Mouse (Mus musculus): ENCODE data around the gene Gm8909. TPM values are rescaled to one million over a fixed set of nuclear protein-coding genes. Genes with fewer than 3 reads are reported as not detected.
"Not testable (repeated sequence)": the region's sequence is repeated elsewhere in the genome, so short reads cannot be mapped to it uniquely, and the experiment has no call there.

Gm8909 gene
- polyA plus RNA-seq, 1 experiment, result 149 TPM

DNA sequence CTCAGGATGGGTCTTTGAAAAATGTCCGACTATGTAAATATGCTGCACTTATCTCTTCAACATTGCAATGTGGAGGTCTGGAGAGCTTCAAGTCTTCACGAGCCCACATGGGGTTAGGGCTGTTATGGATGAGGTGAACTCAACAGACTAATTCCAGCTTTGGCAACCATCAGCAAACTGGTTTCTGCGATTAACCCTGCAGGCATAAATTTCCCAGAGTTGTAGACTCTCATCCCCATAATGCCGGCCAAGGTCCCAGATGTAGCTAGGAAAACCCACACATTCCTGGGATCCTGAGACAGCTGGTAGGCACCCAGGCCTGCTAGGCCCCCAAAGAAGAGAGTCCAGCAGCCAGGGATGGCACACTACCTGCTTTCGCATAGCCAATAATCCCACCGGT, 26.1 kb upstream of the Gm8909 start:
- Histone ChIP-seq H3K27ac (ENCODE audit: insufficient read depth, low read depth, low read length) (no peak overlapping the region), H3K36me3 (ENCODE audit: control insufficient read depth, insufficient read depth, low read length) (no peaks in the 10 kb centered on the region), H3K4me3 (ENCODE audit: low read depth, low read length) (no peak overlapping the region), H3K4me1 (ENCODE audit: control insufficient read depth, insufficient read depth, insufficient read length, low read length) (peaks cover 2% of the 10 kb centered on the region; the same call in 1 of the 2 replicates), H3K27me3 (ENCODE audit: control insufficient read depth, insufficient read depth, low read length) (no peaks in the 10 kb centered on the region)
- 70% methylated on average over 6 of the region's 6 CpGs for WGBS
- TF ChIP-seq POLR2A (IDR thresholded peaks at IDR 0.05; ENCODE audit: low read depth, low read length), result no peak
- no peak for TF ChIP-seq CTCF (IDR thresholded peaks at IDR 0.05; ENCODE audit: extremely low read depth, insufficient read length, insufficient replicate concordance, low read depth, low read length)

DNA sequence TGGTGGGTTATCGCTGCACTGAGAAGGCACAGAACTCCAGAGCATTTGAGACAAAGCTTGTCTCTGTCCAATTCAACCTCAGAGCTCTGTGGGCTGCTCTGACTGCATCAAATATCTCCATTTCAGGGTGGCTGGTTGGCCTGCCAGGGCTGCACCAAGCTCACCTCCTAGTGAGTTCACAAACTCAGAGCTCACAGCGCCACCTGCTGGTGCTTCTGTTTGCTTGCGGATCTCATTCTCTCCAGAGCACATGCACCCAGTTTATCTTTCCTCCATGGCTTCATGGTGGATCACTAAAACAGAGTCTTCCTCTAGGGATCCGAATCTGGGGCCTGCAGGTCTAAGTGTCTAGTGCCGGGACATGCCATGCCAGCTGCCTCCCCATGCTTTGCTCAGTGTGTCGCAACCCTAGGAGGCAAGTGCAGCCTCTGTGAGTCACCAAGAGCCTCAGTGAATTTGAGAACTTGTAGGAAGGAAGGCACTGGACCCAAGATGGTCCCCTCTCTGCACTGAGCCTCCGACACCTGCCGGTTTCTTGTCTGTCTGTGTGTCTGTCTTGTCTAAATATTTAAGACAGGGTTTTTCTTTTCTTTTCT, 25.3 kb upstream of the Gm8909 start:
- Histone ChIP-seq H3K4me1 (ENCODE audit: control insufficient read depth, insufficient read depth, insufficient read length, low read length) (peaks cover 2% of the 10 kb centered on the region; the same call in 1 of the 2 replicates), H3K36me3 (ENCODE audit: control insufficient read depth, insufficient read depth, low read length) (no peaks in the 10 kb centered on the region), H3K27ac (ENCODE audit: insufficient read depth, low read depth, low read length) (no peak overlapping the region), H3K27me3 (ENCODE audit: control insufficient read depth, insufficient read depth, low read length) (no peaks in the 10 kb centered on the region), H3K4me3 (ENCODE audit: low read depth, low read length) (no peak overlapping the region)
- no peak for TF ChIP-seq POLR2A (IDR thresholded peaks at IDR 0.05; ENCODE audit: low read depth, low read length)
- TF ChIP-seq CTCF (IDR thresholded peaks at IDR 0.05; ENCODE audit: extremely low read depth, insufficient read length, insufficient replicate concordance, low read depth, low read length), result peak; percentile 82
- WGBS, result 28% methylated on average over 8 of the region's 8 CpGs

DNA sequence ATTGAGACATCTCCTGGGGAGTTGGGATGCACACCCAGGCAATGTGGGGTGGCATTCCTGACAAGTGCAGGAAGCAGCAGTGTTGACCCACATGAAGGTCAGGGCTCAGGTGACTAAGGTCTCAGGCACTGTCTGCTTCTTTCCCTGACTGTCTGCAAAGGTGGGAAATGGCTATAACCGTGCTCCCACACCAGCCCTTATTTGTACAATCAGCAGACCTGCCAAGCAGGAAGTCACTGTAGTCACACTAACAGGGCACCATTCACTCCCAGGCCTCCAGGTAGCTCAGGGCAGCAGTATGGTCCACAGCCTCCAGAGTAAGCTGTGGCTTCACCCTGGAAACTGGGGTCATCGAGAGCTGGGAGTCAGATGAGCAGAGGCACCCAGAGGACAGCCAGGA, 24.0 kb upstream of the Gm8909 start:
- Histone ChIP-seq H3K4me3 (ENCODE audit: low read depth, low read length) (no peak overlapping the region), H3K36me3 (ENCODE audit: control insufficient read depth, insufficient read depth, low read length) (peaks cover 2% of the 10 kb centered on the region; the same call in 1 of the 2 replicates), H3K27me3 (ENCODE audit: control insufficient read depth, insufficient read depth, low read length) (no peaks in the 10 kb centered on the region), H3K4me1 (ENCODE audit: control insufficient read depth, insufficient read depth, insufficient read length, low read length) (peaks cover 6% of the 10 kb centered on the region; the same call in 1 of the 2 replicates), H3K27ac (ENCODE audit: insufficient read depth, low read depth, low read length) (no peak overlapping the region)
- WGBS, result 21% methylated on average over 2 of the region's 2 CpGs
- TF ChIP-seq POLR2A (IDR thresholded peaks at IDR 0.05; ENCODE audit: low read depth, low read length) (no peak), CTCF (IDR thresholded peaks at IDR 0.05; ENCODE audit: extremely low read depth, insufficient read length, insufficient replicate concordance, low read depth, low read length) (no peak)

DNA sequence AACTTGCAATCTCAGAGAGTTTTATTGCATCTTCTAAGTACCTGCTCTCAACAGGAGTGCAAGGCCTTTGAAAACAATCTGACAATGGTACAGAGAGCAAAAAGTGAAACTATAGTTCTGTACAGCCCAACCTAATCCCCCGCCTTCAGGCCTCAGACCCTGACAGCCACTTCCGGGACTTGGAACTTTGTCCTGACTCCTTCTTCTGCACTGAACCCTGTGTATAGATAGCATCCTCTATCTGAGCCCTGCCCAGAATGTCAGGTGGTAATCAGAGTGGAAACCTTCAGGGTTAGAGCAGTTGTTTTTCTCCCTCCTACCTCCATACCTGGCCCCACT, 21.8 kb upstream of the Gm8909 start, which contains the start of gene H2-T3:
Gene H2-T3 (minus strand): TSS at position 119 of the 339 bp plus-strand sequence.
- 33% methylated on average over 2 of the region's 2 CpGs for WGBS
- Histone ChIP-seq H3K27me3 (ENCODE audit: control insufficient read depth, insufficient read depth, low read length) (no peaks in the 10 kb centered on the region), H3K27ac (ENCODE audit: insufficient read depth, low read depth, low read length) (peak within 1 kb of the TSS; percentile 99), H3K36me3 (ENCODE audit: control insufficient read depth, insufficient read depth, low read length) (peaks cover 15% of the 10 kb centered on the region), H3K4me3 (ENCODE audit: low read depth, low read length) (peak within 1 kb of the TSS; percentile 85), H3K4me1 (ENCODE audit: control insufficient read depth, insufficient read depth, insufficient read length, low read length) (peaks cover 6% of the 10 kb centered on the region; the same call in 1 of the 2 replicates)
- no peak for TF ChIP-seq CTCF (IDR thresholded peaks at IDR 0.05; ENCODE audit: extremely low read depth, insufficient read length, insufficient replicate concordance, low read depth, low read length)
- TF ChIP-seq POLR2A (IDR thresholded peaks at IDR 0.05; ENCODE audit: low read depth, low read length), result no peak

DNA sequence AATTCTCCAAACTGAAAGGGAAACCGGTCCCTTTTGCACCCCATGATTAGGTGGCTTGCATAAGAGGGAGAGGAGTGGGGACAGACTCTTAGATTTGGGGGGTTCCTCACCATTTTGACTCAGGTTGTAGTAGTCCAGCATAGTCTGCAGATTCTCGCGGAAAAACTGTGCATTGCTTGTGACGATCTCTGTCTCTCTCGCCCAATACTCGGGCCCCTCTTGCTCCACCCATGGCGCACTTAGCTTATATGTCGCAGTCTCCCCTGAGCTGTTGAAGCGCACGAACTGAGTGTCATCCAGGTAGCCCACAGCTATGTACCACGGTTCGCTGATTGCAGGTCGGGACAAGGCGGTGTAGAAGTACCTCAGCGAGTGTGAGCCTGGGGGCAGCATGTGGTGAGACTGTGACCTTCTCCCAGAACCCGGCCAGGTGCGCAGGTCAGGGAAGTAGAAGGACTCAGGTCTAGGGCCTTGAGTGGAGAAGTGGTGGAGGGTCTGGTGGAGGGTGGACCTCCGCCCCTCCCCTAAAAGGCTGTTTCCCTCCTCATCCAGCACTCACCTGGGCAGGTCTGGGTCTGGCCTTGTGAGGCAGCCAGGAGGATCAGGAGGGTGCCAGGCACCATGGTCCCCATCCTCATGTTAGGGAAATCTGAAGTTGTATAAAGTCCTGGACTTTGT, 21.3 kb upstream of the Gm8909 start:
- H3K27ac ChIP-seq (ENCODE audit: insufficient read depth, low read depth, low read length), result peak overlapping the region; percentile 99
- no peaks in the 10 kb centered on the region for H3K27me3 ChIP-seq (ENCODE audit: control insufficient read depth, insufficient read depth, low read length)
- peaks cover 18% of the 10 kb centered on the region for H3K36me3 ChIP-seq (ENCODE audit: control insufficient read depth, insufficient read depth, low read length)
- H3K4me3 ChIP-seq (ENCODE audit: low read depth, low read length), result peak overlapping the region; percentile 85
- TF ChIP-seq CTCF (IDR thresholded peaks at IDR 0.05; ENCODE audit: extremely low read depth, insufficient read length, insufficient replicate concordance, low read depth, low read length) (no peak), POLR2A (IDR thresholded peaks at IDR 0.05; ENCODE audit: low read depth, low read length) (peak; percentile 20; the same call in 1 of the 2 replicates)
- H3K4me1 ChIP-seq (ENCODE audit: control insufficient read depth, insufficient read depth, insufficient read length, low read length), result peaks cover 6% of the 10 kb centered on the region; the same call in 1 of the 2 replicates
- WGBS, result 13% methylated on average over 18 of the region's 18 CpGs

DNA sequence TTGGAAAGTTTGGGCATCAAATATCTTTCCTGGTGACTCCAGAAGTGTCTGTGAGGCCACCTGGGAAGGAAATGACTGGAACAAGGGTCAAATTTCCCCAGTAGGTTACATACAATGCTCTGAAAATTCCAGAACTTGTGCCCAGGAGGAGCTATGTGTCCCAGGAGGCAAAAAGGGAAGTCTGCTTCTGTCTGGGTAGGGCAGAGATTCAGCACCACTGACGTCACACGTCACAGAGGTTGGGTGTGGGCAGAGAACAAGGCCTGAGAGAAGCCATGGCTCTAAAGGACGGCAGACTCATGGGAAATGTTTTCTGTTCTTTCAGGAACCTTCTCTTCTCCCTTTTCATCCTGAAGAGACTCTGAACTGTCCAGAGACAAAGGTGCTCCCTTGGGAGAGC, 19.2 kb upstream of the Gm8909 start:
- Histone ChIP-seq H3K27ac (ENCODE audit: insufficient read depth, low read depth, low read length) (peak overlapping the region; percentile 41; the same call in 1 of the 2 replicates), H3K36me3 (ENCODE audit: control insufficient read depth, insufficient read depth, low read length) (peaks cover 20% of the 10 kb centered on the region), H3K4me1 (ENCODE audit: control insufficient read depth, insufficient read depth, insufficient read length, low read length) (peaks cover 9% of the 10 kb centered on the region; the same call in 1 of the 2 replicates), H3K27me3 (ENCODE audit: control insufficient read depth, insufficient read depth, low read length) (no peaks in the 10 kb centered on the region), H3K4me3 (ENCODE audit: low read depth, low read length) (no peak overlapping the region)
- TF ChIP-seq POLR2A (IDR thresholded peaks at IDR 0.05; ENCODE audit: low read depth, low read length) (no peak), CTCF (IDR thresholded peaks at IDR 0.05; ENCODE audit: extremely low read depth, insufficient read length, insufficient replicate concordance, low read depth, low read length) (no peak)
- 58% methylated on average over 3 of the region's 3 CpGs for WGBS

DNA sequence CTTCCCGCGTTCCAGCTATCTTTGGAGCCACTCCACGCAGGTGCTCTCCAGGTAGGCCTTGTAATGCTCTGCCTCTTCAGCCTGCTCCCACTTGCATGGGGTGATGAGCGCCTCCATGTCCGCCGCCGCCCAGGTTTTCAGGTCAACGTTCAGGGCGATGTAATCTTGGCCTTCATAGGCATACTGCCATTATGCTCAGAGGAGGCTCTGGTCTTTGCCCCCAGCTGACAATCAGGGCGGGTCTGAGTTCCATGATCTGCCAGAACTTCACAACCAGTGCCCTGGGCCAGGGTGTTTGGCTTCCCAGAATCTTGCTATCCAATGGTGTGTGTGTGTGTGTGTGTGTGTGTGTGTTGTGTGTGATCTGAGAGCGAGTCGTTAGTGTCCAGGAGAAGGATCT, 13.9 kb upstream of the Gm8909 start:
- Histone ChIP-seq H3K27me3 (ENCODE audit: control insufficient read depth, insufficient read depth, low read length) (peaks cover 2% of the 10 kb centered on the region; the same call in 1 of the 2 replicates), H3K36me3 (ENCODE audit: control insufficient read depth, insufficient read depth, low read length) (peaks cover 18% of the 10 kb centered on the region), H3K27ac (ENCODE audit: insufficient read depth, low read depth, low read length) (peak overlapping the region; percentile 94), H3K4me3 (ENCODE audit: low read depth, low read length) (no peak overlapping the region), H3K4me1 (ENCODE audit: control insufficient read depth, insufficient read depth, insufficient read length, low read length) (peaks cover 9% of the 10 kb centered on the region)
- 26% methylated on average over 12 of the region's 12 CpGs for WGBS
- no peak for TF ChIP-seq POLR2A (IDR thresholded peaks at IDR 0.05; ENCODE audit: low read depth, low read length)
- TF ChIP-seq CTCF (IDR thresholded peaks at IDR 0.05; ENCODE audit: extremely low read depth, insufficient read length, insufficient replicate concordance, low read depth, low read length), result no peak

DNA sequence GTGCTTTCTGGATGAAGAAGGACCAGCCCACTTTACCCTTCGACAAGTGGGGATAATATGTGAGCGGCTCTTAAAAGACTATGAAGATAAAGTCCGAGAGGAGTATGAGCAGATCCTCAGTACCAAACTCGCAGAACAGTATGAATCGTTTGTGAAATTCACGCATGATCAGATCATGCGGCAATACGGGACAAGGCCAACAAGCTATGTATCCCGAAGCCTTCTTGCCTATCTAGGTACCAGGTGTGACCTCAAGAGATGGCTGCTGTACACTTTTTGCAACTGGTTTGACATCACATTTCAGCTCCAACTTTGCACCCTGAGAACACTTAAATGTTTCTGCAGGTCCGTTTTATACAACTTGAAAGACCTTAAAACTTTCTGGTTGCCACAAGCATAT, 11.1 kb upstream of the Gm8909 start:
- H3K27ac ChIP-seq (ENCODE audit: insufficient read depth, low read depth, low read length); H3K27me3 ChIP-seq (ENCODE audit: control insufficient read depth, insufficient read depth, low read length); H3K36me3 ChIP-seq (ENCODE audit: control insufficient read depth, insufficient read depth, low read length); H3K4me1 ChIP-seq (ENCODE audit: control insufficient read depth, insufficient read depth, insufficient read length, low read length): not testable (repeated sequence)
- WGBS, result 12% methylated on average over 10 of the region's 10 CpGs
- H3K4me3 ChIP-seq (ENCODE audit: low read depth, low read length), result peak overlapping the region; percentile 62; the same call in 1 of the 2 replicates

DNA sequence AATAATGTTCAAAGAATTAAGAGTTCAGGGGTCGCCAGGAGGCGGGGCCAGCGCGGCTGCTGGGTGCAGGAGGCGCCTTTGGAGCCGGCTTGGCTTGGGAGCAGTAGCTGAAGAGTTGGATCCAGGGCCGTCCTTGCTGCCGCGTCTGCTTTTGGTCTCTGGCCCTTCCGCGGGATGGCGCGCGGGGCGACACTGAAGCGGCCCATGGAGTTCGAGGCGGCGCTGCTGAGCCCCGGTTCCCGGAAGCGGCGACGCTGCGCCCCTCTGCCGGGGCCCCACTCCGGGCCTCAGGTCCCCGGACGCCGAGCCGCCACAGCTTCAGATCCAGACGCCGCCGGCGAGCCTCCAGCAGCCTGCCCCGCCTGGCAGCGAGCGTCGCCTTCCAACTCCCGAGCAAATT, 10.6 kb upstream of the Gm8909 start:
- not testable (repeated sequence) for H3K4me1 ChIP-seq (ENCODE audit: control insufficient read depth, insufficient read depth, insufficient read length, low read length); H3K27me3 ChIP-seq (ENCODE audit: control insufficient read depth, insufficient read depth, low read length); H3K27ac ChIP-seq (ENCODE audit: insufficient read depth, low read depth, low read length); H3K36me3 ChIP-seq (ENCODE audit: control insufficient read depth, insufficient read depth, low read length)
- peak overlapping the region; percentile 62 for H3K4me3 ChIP-seq (ENCODE audit: low read depth, low read length)
- WGBS, result under 1% methylated on average over 40 of the region's 40 CpGs

DNA sequence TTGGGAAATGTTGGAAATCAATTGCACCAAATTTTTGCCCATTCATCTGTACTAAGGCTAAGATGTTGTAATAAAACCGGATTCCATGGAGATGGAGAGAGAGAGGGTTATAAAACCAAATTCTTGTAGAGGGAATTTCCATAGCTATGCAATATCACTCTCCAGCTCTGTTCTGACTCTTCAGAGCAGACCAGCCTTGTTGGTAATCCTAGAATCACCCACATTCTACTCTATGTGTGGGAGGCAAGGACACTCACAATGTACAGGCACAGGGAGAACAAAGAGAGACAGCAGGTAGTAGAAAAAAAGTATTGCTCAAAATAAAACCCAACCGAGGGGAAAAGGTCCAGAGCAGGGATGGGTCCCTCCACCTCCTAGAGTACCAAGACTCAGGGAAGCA, 7.8 kb upstream of the Gm8909 start:
- H3K27me3 ChIP-seq (ENCODE audit: control insufficient read depth, insufficient read depth, low read length); H3K36me3 ChIP-seq (ENCODE audit: control insufficient read depth, insufficient read depth, low read length); H3K4me1 ChIP-seq (ENCODE audit: control insufficient read depth, insufficient read depth, insufficient read length, low read length); H3K27ac ChIP-seq (ENCODE audit: insufficient read depth, low read depth, low read length); H3K4me3 ChIP-seq (ENCODE audit: low read depth, low read length): not testable (repeated sequence)
- no CpG with 5 or more reads among the region's 2 CpGs for WGBS
